Mouse (Mus musculus): Measurements from ENCODE around the gene Eef2.
A peak's percentile ranks its signal among the peaks of the same experiment; 100 is the strongest.

- TF ChIP-seq CTCF (IDR thresholded peaks at IDR 0.05; ENCODE audit: low read depth, low read length) (peak; percentile 20), POLR2AphosphoS5 (IDR thresholded peaks at IDR 0.05; ENCODE audit: insufficient replicate concordance, low read depth, low read length) (no peak), TAL1 (conservative IDR thresholded peaks at IDR 0.05; ENCODE audit: low read depth, low read length) (no peak)
These were observed 33.7 kb downstream of the Eef2 start for GRCm38 (mm10) chr10:81210154-81210553.
